Mouse (Mus musculus) E14TG2a.4 (cell line): ENCODE results near the gene Pygm.

ENCODE experiments used
- CTCF ChIP-seq: conservative IDR thresholded peaks from 2 replicates; pipeline ENCODE4 v1.5.1; 2014; ENCODE audit warnings: low read length
- NANOG ChIP-seq: IDR thresholded peaks from 2 replicates; pipeline ENCODE4 v1.6.1; 2014; ENCODE audit warnings: borderline replicate concordance, low read length, mixed read lengths
- POU5F1 ChIP-seq: IDR thresholded peaks from 2 replicates; pipeline ENCODE4 v1.6.1; 2014; ENCODE audit warnings: low read length, borderline replicate concordance

GRCm38 (mm10) chr19:6386234-6386633 is 2.0 kb downstream of the Pygm start:
- TF ChIP-seq CTCF (no peak), POU5F1 (no peak), NANOG (no peak)
